Mouse (Mus musculus) neural tube, embryonic 15.5 days (tissue): ENCODE data around the gene Ap1g2. TPM values are rescaled to one million over a fixed set of nuclear protein-coding genes. Genes with fewer than 3 reads are reported as not detected.

Experiments used
- ATAC-seq: fragments of 200-750 bp; cut with Nextera tagmentation; 2 replicates; pipeline ENCODE4 v1.8.0; 2017; ENCODE audit warnings: mild to moderate bottlenecking, moderate TSS enrichment, moderate library complexity; ENCODE audit not compliant: low FRiP score
- H3K27ac ChIP-seq: fragments of 300-500 bp; sonication (generic); replicated peaks from 2 replicates; pipeline ENCODE4 v1.5.1; 2015; ENCODE audit warnings: mild to moderate bottlenecking, inconsistent platforms
- H3K27me3 ChIP-seq: fragments of 300-500 bp; sonication (generic); replicated peaks from 2 replicates; pipeline ENCODE4 v1.6.1; 2015; ENCODE audit warnings: inconsistent platforms
- H3K36me3 ChIP-seq: fragments of 300-500 bp; sonication (generic); 2 replicates; pipeline ENCODE4 v1.6.1; 2015; ENCODE audit warnings: inconsistent platforms
- H3K4me1 ChIP-seq: fragments of 300-500 bp; sonication (generic); 2 replicates; pipeline ENCODE4 v1.6.1; 2015; ENCODE audit warnings: inconsistent platforms
- H3K4me2 ChIP-seq: fragments of 300-500 bp; sonication (generic); 2 replicates; pipeline ENCODE4 v1.6.1; 2015; ENCODE audit warnings: inconsistent platforms, mild to moderate bottlenecking, moderate library complexity
- H3K4me3 ChIP-seq: fragments of 300-500 bp; sonication (generic); replicated peaks from 2 replicates; pipeline ENCODE4 v1.5.1; 2015; ENCODE audit warnings: mild to moderate bottlenecking, inconsistent platforms
- H3K9ac ChIP-seq: fragments of 300-500 bp; sonication (generic); replicated peaks from 2 replicates; pipeline ENCODE4 v1.6.1; 2015; ENCODE audit warnings: mild to moderate bottlenecking, inconsistent platforms
- H3K9me3 ChIP-seq: fragments of 300-500 bp; sonication (generic); replicated peaks from 2 replicates; pipeline ENCODE4 v1.6.1; 2016; ENCODE audit warnings: inconsistent platforms
- WGBS: fragments of 180-500 bp; shearing (Covaris S2); methylation state at CpG from one replicate; pipeline ENCODE4 v1.1.7; 2015; ENCODE audit warnings: mixed read lengths; 5-methylcytosine and 5-hydroxymethylcytosine counted together
- polyA plus RNA-seq: library from polyadenylated mRNA; unstranded; fragments of >200 nt; fragmentation: Nextera tagmentation; extraction: Ambion mirVana; gene quantifications from 2 replicates; pipeline ENCODE4 v1.2.1, GENCODE M21; 2015

Ap1g2 gene
- polyA plus RNA-seq, 1 experiment from 2014 or later, result 6.2 TPM

DNA sequence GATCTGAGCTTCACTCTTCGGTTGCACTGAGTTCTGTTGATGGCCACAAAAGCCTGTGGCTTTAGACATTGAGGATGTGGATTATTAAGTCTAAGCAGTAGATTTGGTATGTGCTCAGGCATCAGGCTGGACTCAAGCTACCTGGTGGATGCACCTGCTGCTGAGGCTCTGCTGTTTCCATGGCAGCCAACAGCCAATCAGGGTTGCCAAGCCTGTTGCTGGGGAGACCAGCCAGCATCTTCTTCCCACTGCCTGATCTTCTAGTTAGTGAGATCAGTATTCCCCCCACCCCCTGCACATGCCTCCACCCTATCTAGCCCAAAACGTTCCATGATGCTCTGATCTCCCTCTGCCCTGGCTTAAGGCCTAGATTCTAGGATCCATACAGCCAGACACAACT, 5.3 kb upstream of the Ap1g2 start:
- H3K4me3 ChIP-seq, result no peak overlapping the region
- no peak overlapping the region for H3K27ac ChIP-seq
- 79% methylated on average over 2 of the region's 2 CpGs for WGBS
- H3K4me1 ChIP-seq, result peaks cover 75% of the 10 kb centered on the region
- no peaks in the 10 kb centered on the region for H3K9me3 ChIP-seq
- H3K9ac ChIP-seq, result peak overlapping the region; percentile 7; the same call in 1 of the 2 replicates
- peaks cover 11% of the 10 kb centered on the region; the same call in 1 of the 2 replicates for H3K27me3 ChIP-seq
- H3K4me2 ChIP-seq, result no peak overlapping the region
- no peak for ATAC-seq
- peaks cover 7% of the 10 kb centered on the region for H3K36me3 ChIP-seq

GRCm38 (mm10) chr14:55110076-55110475, 3.7 kb upstream of the Ap1g2 start:
- H3K27ac ChIP-seq, result 0 out of 2 replicates have a peak overlapping the region, but pooled peaks have one; percentile 3
- no peak overlapping the region for H3K4me3 ChIP-seq
- H3K9me3 ChIP-seq, result no peaks in the 10 kb centered on the region
- H3K9ac ChIP-seq, result no peak overlapping the region
- H3K4me2 ChIP-seq, result 0 out of 2 replicates have a peak overlapping the region, but pooled peaks have one; percentile 13
- no peak for ATAC-seq
- H3K36me3 ChIP-seq, result peaks cover 7% of the 10 kb centered on the region
- 34% methylated on average over 9 of the region's 9 CpGs for WGBS
- peaks cover 11% of the 10 kb centered on the region; the same call in 1 of the 2 replicates for H3K27me3 ChIP-seq
- H3K4me1 ChIP-seq, result peaks cover 80% of the 10 kb centered on the region

- no peak overlapping the region for H3K4me3 ChIP-seq
- WGBS, result 12% methylated on average over 21 of the region's 21 CpGs
Observed at GRCm38 (mm10) chr14:55109048-55109873, 2.9 kb upstream of the Ap1g2 start.

DNA sequence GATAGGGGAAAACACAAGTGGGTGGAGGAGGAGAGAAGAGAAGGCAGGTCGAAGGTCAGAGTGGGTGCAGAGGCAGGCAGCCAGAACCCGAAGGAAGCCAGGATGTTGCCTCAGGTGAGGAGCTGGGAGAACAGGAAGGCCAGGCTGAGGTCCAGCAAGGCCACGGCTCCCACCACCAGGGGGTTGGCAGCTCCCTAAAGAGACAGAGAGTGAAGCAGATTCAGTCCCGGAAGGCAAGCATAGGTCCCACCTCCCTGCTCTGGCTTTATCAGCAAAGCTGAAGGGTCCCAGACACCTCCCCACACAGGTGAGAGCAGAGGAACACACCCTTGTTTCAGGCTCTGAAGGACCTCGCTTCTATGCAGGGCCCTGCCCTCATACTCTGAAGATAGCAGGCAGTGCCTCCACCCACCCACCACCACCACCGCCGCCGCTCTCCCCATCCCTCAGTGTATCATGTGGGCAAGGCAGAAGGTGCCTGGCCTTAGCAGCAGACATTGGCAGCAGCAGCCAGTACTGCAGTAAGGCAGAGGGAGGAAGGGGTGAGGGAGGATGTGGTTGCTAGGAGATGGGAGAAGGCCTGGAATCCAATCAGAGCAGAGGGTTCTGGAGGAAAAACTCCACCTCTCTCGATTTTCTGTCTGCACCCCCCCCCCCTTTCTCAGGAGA, 1.9 kb upstream of the Ap1g2 start:
- peaks cover 5% of the 10 kb centered on the region; the same call in 1 of the 2 replicates for H3K27me3 ChIP-seq
- 27% methylated on average over 9 of the region's 9 CpGs for WGBS

More at GRCm38 (mm10) chr14:55109048-55109873, 2.9 kb upstream of the Ap1g2 start:
- Histone ChIP-seq H3K9me3 (no peaks in the 10 kb centered on the region), H3K4me2 (peak overlapping the region; percentile 13), H3K27me3 (peaks cover 11% of the 10 kb centered on the region; the same call in 1 of the 2 replicates), H3K9ac (0 out of 2 replicates have a peak overlapping the region, but pooled peaks have one; percentile 11), H3K36me3 (peaks cover 7% of the 10 kb centered on the region), H3K27ac (peak overlapping the region; percentile 3; the same call in 1 of the 2 replicates), H3K4me1 (peaks cover 83% of the 10 kb centered on the region)
- ATAC-seq, result no peak

DNA sequence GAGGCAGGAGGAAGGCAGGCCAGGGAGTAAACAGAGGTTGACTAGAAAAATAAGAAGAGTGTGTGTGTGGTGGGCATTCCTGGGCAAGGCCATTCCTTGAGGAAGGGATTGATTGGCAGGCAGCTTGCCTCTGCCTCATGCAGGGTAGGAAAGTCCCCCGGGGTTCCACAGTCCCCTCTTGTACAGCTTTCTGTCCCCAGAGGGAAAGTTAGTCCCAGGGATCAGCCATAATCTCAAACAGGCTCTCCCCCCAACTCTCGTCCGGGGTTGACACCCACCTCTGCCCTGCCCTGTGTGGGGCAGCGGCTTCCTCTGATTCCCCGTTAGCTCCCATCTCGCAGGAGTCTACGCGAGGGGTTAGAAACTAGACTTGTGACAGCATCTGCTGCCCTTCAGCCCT, 597 bp upstream of the Ap1g2 start:
- H3K9me3 ChIP-seq, result no peaks in the 10 kb centered on the region
- no peak overlapping the region for H3K4me2 ChIP-seq
- 81% methylated on average over 8 of the region's 8 CpGs for WGBS
- no peaks in the 10 kb centered on the region; the same call in 1 of the 2 replicates for H3K36me3 ChIP-seq
- H3K4me3 ChIP-seq, result no peak overlapping the region
- no peak for ATAC-seq
- H3K4me1 ChIP-seq, result peaks cover 63% of the 10 kb centered on the region
- peak overlapping the region; percentile 23; the same call in 1 of the 2 replicates for H3K27ac ChIP-seq
- H3K9ac ChIP-seq, result no peak overlapping the region; the same call in 1 of the 2 replicates
- no peaks in the 10 kb centered on the region for H3K27me3 ChIP-seq

More for the DNA sequence above, 1.9 kb upstream of the Ap1g2 start:
- Histone ChIP-seq H3K36me3 (peaks cover 3% of the 10 kb centered on the region), H3K9me3 (no peaks in the 10 kb centered on the region), H3K4me1 (peaks cover 74% of the 10 kb centered on the region), H3K4me2 (peak overlapping the region; percentile 33; the same call in 1 of the 2 replicates), H3K4me3 (no peak overlapping the region), H3K27ac (peak overlapping the region; percentile 78), H3K9ac (0 out of 2 replicates have a peak overlapping the region, but pooled peaks have one; percentile 11)
- ATAC-seq, result peak; percentile 70

GRCm38 (mm10) chr14:55105386-55105785, 1.0 kb downstream of the Ap1g2 start:
- Histone ChIP-seq H3K4me1 (peaks cover 51% of the 10 kb centered on the region), H3K9me3 (no peaks in the 10 kb centered on the region), H3K27ac (peak overlapping the region; percentile 85), H3K36me3 (no peaks in the 10 kb centered on the region; the same call in 1 of the 2 replicates), H3K27me3 (no peaks in the 10 kb centered on the region), H3K4me3 (peak overlapping the region; percentile 47), H3K9ac (peak overlapping the region; percentile 78), H3K4me2 (peak overlapping the region; percentile 96)
- WGBS, result 5% methylated on average over 7 of the region's 7 CpGs
- ATAC-seq, result no peak; the same call in 1 of the 2 replicates

- Histone ChIP-seq H3K27me3 (no peaks in the 10 kb centered on the region), H3K4me3 (no peak overlapping the region), H3K9ac (0 out of 2 replicates have a peak overlapping the region, but pooled peaks have one; percentile 14), H3K36me3 (peaks cover under 1% of the 10 kb centered on the region; the same call in 1 of the 2 replicates), H3K4me1 (peaks cover 41% of the 10 kb centered on the region), H3K27ac (no peak overlapping the region), H3K9me3 (no peaks in the 10 kb centered on the region), H3K4me2 (no peak overlapping the region)
- no peak for ATAC-seq
- WGBS, result 88% methylated on average over 18 of the region's 18 CpGs
Observed at GRCm38 (mm10) chr14:55104365-55104764, 2.0 kb downstream of the Ap1g2 start.

DNA sequence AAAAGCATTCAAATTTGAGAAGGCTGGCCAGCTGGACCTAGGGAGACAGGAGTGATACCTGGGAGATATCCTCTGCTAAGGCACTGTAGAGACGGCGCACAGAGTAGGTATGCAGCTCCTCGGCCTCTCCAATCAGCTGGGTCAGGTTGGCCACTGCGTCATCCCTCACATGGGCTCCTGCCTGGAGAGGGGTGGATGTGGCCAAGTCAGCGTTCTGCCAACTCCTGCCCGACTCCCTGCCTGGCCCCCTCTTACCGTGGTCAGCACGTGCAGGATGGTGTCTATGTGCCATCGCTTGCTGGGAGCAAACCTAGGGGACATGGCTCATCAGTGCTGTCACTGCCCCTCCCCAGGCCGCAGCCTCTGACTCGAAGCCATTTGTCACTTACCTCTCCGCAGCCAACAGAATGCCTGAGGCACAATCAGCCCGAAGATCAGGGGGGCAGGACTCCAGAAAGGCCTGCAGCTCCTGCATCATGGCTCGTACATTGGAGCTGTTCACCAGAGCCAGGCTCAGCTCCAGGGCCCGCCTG, 4.1 kb downstream of the Ap1g2 start:
- WGBS, result 85% methylated on average over 15 of the region's 15 CpGs
- H3K4me1 ChIP-seq, result peaks cover 34% of the 10 kb centered on the region
- peaks cover 13% of the 10 kb centered on the region; the same call in 1 of the 2 replicates for H3K36me3 ChIP-seq
- no peak for ATAC-seq
- 0 out of 2 replicates have a peak overlapping the region, but pooled peaks have one; percentile 3 for H3K9ac ChIP-seq
- H3K9me3 ChIP-seq, result no peaks in the 10 kb centered on the region
- H3K4me2 ChIP-seq, result no peak overlapping the region
- no peak overlapping the region for H3K4me3 ChIP-seq
- H3K27ac ChIP-seq, result no peak overlapping the region
- no peaks in the 10 kb centered on the region for H3K27me3 ChIP-seq

DNA sequence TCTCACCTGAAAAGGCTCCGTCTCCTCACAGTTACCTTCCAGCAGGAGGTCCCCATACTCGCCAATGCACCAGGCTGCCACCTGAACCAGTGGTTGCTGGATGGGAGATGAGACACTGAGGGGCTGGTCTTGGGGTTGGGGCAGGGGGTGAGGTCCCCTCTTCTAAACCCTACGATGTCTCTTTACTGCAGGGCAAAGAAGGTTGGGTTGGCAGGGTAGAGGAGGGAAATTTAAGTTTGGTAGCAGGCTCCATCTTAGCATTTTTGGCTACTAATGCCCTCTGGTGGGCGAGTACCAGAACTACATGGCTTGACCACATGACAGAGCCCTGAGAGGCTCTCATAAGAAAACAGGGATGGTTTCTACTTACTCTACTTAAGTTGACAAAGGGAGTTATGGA, 4.8 kb downstream of the Ap1g2 start:
- Histone ChIP-seq H3K36me3 (peaks cover 13% of the 10 kb centered on the region; the same call in 1 of the 2 replicates), H3K4me3 (no peak overlapping the region), H3K27ac (no peak overlapping the region), H3K27me3 (no peaks in the 10 kb centered on the region), H3K9ac (no peak overlapping the region), H3K4me1 (peaks cover 36% of the 10 kb centered on the region), H3K4me2 (no peak overlapping the region), H3K9me3 (no peaks in the 10 kb centered on the region)
- no peak for ATAC-seq
- WGBS, result 42% methylated on average over 4 of the region's 4 CpGs

- no peak overlapping the region for H3K4me3 ChIP-seq
- H3K4me1 ChIP-seq, result peaks cover 39% of the 10 kb centered on the region
- no peaks in the 10 kb centered on the region for H3K27me3 ChIP-seq
- 62% methylated on average over 4 of the region's 4 CpGs for WGBS
- H3K27ac ChIP-seq, result peak overlapping the region; percentile 71
- H3K4me2 ChIP-seq, result peak overlapping the region; percentile 36; the same call in 1 of the 2 replicates
- H3K36me3 ChIP-seq, result peaks cover 13% of the 10 kb centered on the region; the same call in 1 of the 2 replicates
- no peaks in the 10 kb centered on the region for H3K9me3 ChIP-seq
- no peak overlapping the region for H3K9ac ChIP-seq
- ATAC-seq, result no peak
Observed at GRCm38 (mm10) chr14:55098067-55098466, 8.3 kb downstream of the Ap1g2 start.

GRCm38 (mm10) chr14:55097646-55098045, 8.7 kb downstream of the Ap1g2 start:
- peaks cover 41% of the 10 kb centered on the region for H3K4me1 ChIP-seq
- no peaks in the 10 kb centered on the region for H3K27me3 ChIP-seq
- peak overlapping the region; percentile 36 for H3K4me2 ChIP-seq
- peak overlapping the region; percentile 71 for H3K27ac ChIP-seq
- H3K9me3 ChIP-seq, result no peaks in the 10 kb centered on the region
- WGBS, result 69% methylated on average over 10 of the region's 10 CpGs
- ATAC-seq, result no peak
- 0 out of 2 replicates have a peak overlapping the region, but pooled peaks have one; percentile 4 for H3K4me3 ChIP-seq
- H3K36me3 ChIP-seq, result peaks cover 13% of the 10 kb centered on the region; the same call in 1 of the 2 replicates
- H3K9ac ChIP-seq, result 0 out of 2 replicates have a peak overlapping the region, but pooled peaks have one; percentile 32
